Mouse (Mus musculus) CH12.LX (cell line): ENCODE measurements around the gene Slc6a11. TPM values are rescaled to one million over a fixed set of nuclear protein-coding genes. Genes with fewer than 3 reads are reported as not detected.

Source experiments
- DNase-seq: peaks from one replicate; pipeline ENCODE4 v3.0.0-alpha.2; 2013; ENCODE audit errors: extremely low read depth
- H3K27ac ChIP-seq: 2 replicates; pipeline ENCODE4 v1.5.1; 2012; ENCODE audit warnings: low read depth, mild to moderate bottlenecking, control low read depth, moderate library complexity; ENCODE audit not compliant: insufficient read depth
- H3K27me3 ChIP-seq: replicated peaks from 2 replicates; pipeline ENCODE3; 2012; ENCODE audit warnings: inconsistent platforms
- H3K36me3 ChIP-seq, 2 experiments: replicated peaks in 1 of 2; 2 replicates each; pipeline versions ENCODE3 to v1.6.1; 2012; ENCODE audit warnings: inconsistent platforms in 1 of 2, low read length in 1 of 2, mild to moderate bottlenecking in 1 of 2, mixed read lengths in 1 of 2, moderate library complexity in 1 of 2; ENCODE audit not compliant: control insufficient read depth in 1 of 2, insufficient read depth in 1 of 2
- H3K4me1 ChIP-seq, 2 experiments: 2 replicates each; pipeline ENCODE4 v1.6.1; 2012; ENCODE audit warnings: inconsistent platforms in 1 of 2, moderate library complexity in 1 of 2; ENCODE audit not compliant: insufficient read depth in 2 of 2, control insufficient read depth in 1 of 2
- H3K4me2 ChIP-seq: 2 replicates; pipeline ENCODE4 v1.6.1; 2012; ENCODE audit warnings: low read depth, mild to moderate bottlenecking, control low read depth; ENCODE audit not compliant: poor library complexity, insufficient read depth, severe bottlenecking
- H3K4me3 ChIP-seq, 3 experiments: fragments of 150-350 bp in 1 of 3; sonication (generic) in 1 of 3; replicated peaks in 1 of 3; 2 replicates each; pipeline versions ENCODE3 to v1.5.1; 2011 to 2012; ENCODE audit warnings: low read depth in 2 of 3, low read length in 2 of 3, mild to moderate bottlenecking in 2 of 3, moderate library complexity in 2 of 3, control low read depth in 1 of 3, improper control_type of control experiment in 1 of 3, inconsistent platforms in 1 of 3, mixed read lengths in 1 of 3; ENCODE audit not compliant: poor library complexity in 1 of 3
- H3K79me2 ChIP-seq: replicated peaks from 2 replicates; pipeline ENCODE4 v1.6.1; 2012; ENCODE audit warnings: mild to moderate bottlenecking, moderate library complexity; ENCODE audit not compliant: control insufficient read depth, poor library complexity, insufficient read depth, severe bottlenecking; ENCODE audit errors: extremely low read depth
- H3K9ac ChIP-seq: 2 replicates; pipeline ENCODE4 v1.6.1; 2012; ENCODE audit warnings: low read depth, mild to moderate bottlenecking, control low read depth, moderate library complexity; ENCODE audit not compliant: insufficient read depth
- H3K9me3 ChIP-seq: replicated peaks from 2 replicates; pipeline ENCODE3; 2012; ENCODE audit warnings: low read length, inconsistent platforms, mixed read lengths
- BHLHE40 ChIP-seq: IDR thresholded peaks from 2 replicates; pipeline ENCODE4 v1.6.1; 2011; ENCODE audit warnings: mild to moderate bottlenecking, low read depth, low read length, improper control_type of control experiment
- E2F4 ChIP-seq: IDR thresholded peaks from 2 replicates; pipeline ENCODE4 v1.6.1; 2011; ENCODE audit warnings: low read depth, low read length, improper control_type of control experiment; ENCODE audit not compliant: insufficient replicate concordance
- ETS1 ChIP-seq: conservative IDR thresholded peaks from 2 replicates; pipeline ENCODE4 v1.6.1; 2012; ENCODE audit warnings: low read depth, mild to moderate bottlenecking, inconsistent platforms, low read length, improper control_type of control experiment, moderate library complexity
- GABPA ChIP-seq: IDR thresholded peaks from 2 replicates; pipeline ENCODE4 v1.6.1; 2012; ENCODE audit warnings: low read depth, low read length, improper control_type of control experiment, inconsistent platforms; ENCODE audit not compliant: insufficient replicate concordance
- IRF4 ChIP-seq: IDR thresholded peaks from 2 replicates; pipeline ENCODE4 v1.6.1; 2014; ENCODE audit warnings: low read depth, mild to moderate bottlenecking, inconsistent platforms, low read length, improper control_type of control experiment
- JUND ChIP-seq: conservative IDR thresholded peaks from 2 replicates; pipeline ENCODE4 v1.6.1; 2011; ENCODE audit warnings: low read depth, low read length, improper control_type of control experiment
- KAT2A ChIP-seq: IDR thresholded peaks from 2 replicates; pipeline ENCODE4 v1.6.1; 2012; ENCODE audit warnings: low read length, improper control_type of control experiment, inconsistent platforms; ENCODE audit not compliant: insufficient replicate concordance
- MEF2A ChIP-seq: IDR thresholded peaks from 2 replicates; pipeline ENCODE4 v1.6.1; 2014; ENCODE audit warnings: low read depth, mild to moderate bottlenecking, inconsistent platforms, low read length, improper control_type of control experiment, borderline replicate concordance
- MXI1 ChIP-seq: IDR thresholded peaks from 2 replicates; pipeline ENCODE4 v1.6.1; 2011; ENCODE audit warnings: mild to moderate bottlenecking, low read depth, low read length, improper control_type of control experiment
- NRF1 ChIP-seq: IDR thresholded peaks from 2 replicates; pipeline ENCODE4 v1.6.1; 2014; ENCODE audit warnings: low read depth, mild to moderate bottlenecking, inconsistent platforms, low read length, improper control_type of control experiment, moderate library complexity
- RAD21 ChIP-seq: IDR thresholded peaks from 2 replicates; pipeline ENCODE4 v1.6.1; 2011; ENCODE audit warnings: low read depth, mild to moderate bottlenecking, low read length, improper control_type of control experiment, moderate library complexity
- USF1 ChIP-seq: IDR thresholded peaks from 2 replicates; pipeline ENCODE4 v1.6.1; 2014; ENCODE audit warnings: low read depth, mild to moderate bottlenecking, inconsistent platforms, low read length, improper control_type of control experiment
- ZKSCAN1 ChIP-seq: IDR thresholded peaks from 2 replicates; pipeline ENCODE4 v1.6.1; 2012; ENCODE audit warnings: low read depth, inconsistent platforms, low read length, improper control_type of control experiment, borderline replicate concordance
- ZMIZ1 ChIP-seq: IDR thresholded peaks from 2 replicates; pipeline ENCODE4 v1.6.1; 2012; ENCODE audit warnings: low read depth, mild to moderate bottlenecking, inconsistent platforms, low read length, improper control_type of control experiment
- ZNF384 ChIP-seq: IDR thresholded peaks from 2 replicates; pipeline ENCODE4 v1.6.1; 2012; ENCODE audit warnings: low read depth, low read length, improper control_type of control experiment, inconsistent platforms
- dilution Hi-C: fragments of 300-500 bp; cut with MboI; formaldehyde crosslinking; loops from 2 replicates; pipeline ENCODE4 v1.14.3; 2020; ENCODE audit warnings: low sequenced_read_pairs; ENCODE audit not compliant: extremely low pct_unique_long_range_greater_than_20kb, extremely low pct_ligation_motif_present
- in situ Hi-C: fragments of 300-500 bp; cut with MboI; formaldehyde crosslinking; loops from 3 replicates; pipeline ENCODE4 v1.14.3; 2019; ENCODE audit warnings: low sequenced_read_pairs, low pct_ligation_motif_present, low pct_unique_long_range_greater_than_20kb, mixed read lengths
- polyA plus RNA-seq: library from polyadenylated mRNA; unstranded; fragments of >175 nt; gene quantifications from 2 replicates; pipeline ENCODE4 v1.2.1, GENCODE M21; 2012; ENCODE audit warnings: low read depth; ENCODE audit not compliant: insufficient read length
- total RNA-seq, 2 experiments: library from RNA; depleted of rRNA; stranded (reverse); fragments of 300-350 nt in 1 of 2; fragments of >200 nt in 1 of 2; gene quantifications; 2 replicates each; pipeline ENCODE4 v1.2.3; 2012 to 2014

Slc6a11 gene
- not detected in 2 replicates for total RNA-seq (2012; rRNA removed)
- total RNA-seq (2014; rRNA removed): not detected in 2 replicates
- polyA plus RNA-seq: not detected in 2 replicates

- Histone ChIP-seq H3K9ac (no peak within 1 kb of the TSS), H3K27ac (no peak within 1 kb of the TSS), H3K4me1 (no peaks in the 10 kb centered on the region), H3K9me3 (peaks cover 3% of the 10 kb centered on the region), H3K36me3 (no peaks in the 10 kb centered on the region), H3K4me3 (no peak within 1 kb of the TSS), H3K27me3 (peaks cover 87% of the 10 kb centered on the region), H3K79me2 (no peaks in the 10 kb centered on the region), H3K4me2 (no peak within 1 kb of the TSS)
- TF ChIP-seq KAT2A (no peak), IRF4 (no peak), USF1 (no peak), ZMIZ1 (no peak), MEF2A (no peak), MXI1 (no peak), ETS1 (no peak), ZNF384 (no peak), BHLHE40 (no peak), ZKSCAN1 (no peak), NRF1 (no peak), GABPA (no peak)
- DNase-seq: no peak
- dilution Hi-C loops: no loop called here
- in situ Hi-C loops: no loop called here
These were observed at the start of gene Slc6a11 for GRCm38 (mm10) chr6:114131122-114131872. Gene Slc6a11, plus strand, starts transcription at chr6:114131241.

GRCm38 (mm10) chr6:114087106-114087505, 43.9 kb upstream of the Slc6a11 start:
- Histone ChIP-seq H3K9me3 (no peaks in the 10 kb centered on the region), H3K4me2 (no peak overlapping the region), H3K36me3 (no peaks in the 10 kb centered on the region), H3K9ac (no peak overlapping the region), H3K27ac (no peak overlapping the region), H3K4me3 (no peak overlapping the region), H3K4me1 (no peaks in the 10 kb centered on the region), H3K27me3 (peaks cover 34% of the 10 kb centered on the region), H3K79me2 (no peaks in the 10 kb centered on the region)
- in situ Hi-C loops: loop anchor here (25.0 kb wide), 1 partner anchor 100 kb away; no protein-coding TSS in a partner anchor
- peak; percentile 12 for DNase-seq
- dilution Hi-C loops: no loop called here
- no peak for TF ChIP-seq KAT2A
- TF ChIP-seq RAD21: no peak
- TF ChIP-seq JUND: no peak
- no peak for TF ChIP-seq E2F4
